In genomic region chr10:108300843-108301242, GRCm38 (mm10) we compare ENCODE assay signal across 8 mouse cellular contexts. TPM values are rescaled to one million over a fixed set of nuclear protein-coding genes. Genes with fewer than 3 reads are reported as not detected.
A peak's percentile ranks its signal among the peaks of the same experiment; 100 is the strongest.
DNase-seq lines count a peak whose midpoint lies in the region; ATAC-seq and TF ChIP-seq lines count a peak whose summit lies in the region.

No protein-coding gene starts in this region.

- ATAC-seq in hindbrain, embryonic 11.5 days (ENCODE audit: low FRiP score) = peak; percentile 85
- ATAC-seq in lung, postnatal 0 days = peak; percentile 80

- no peak overlapping the region for H3K4me2 ChIP-seq in hindbrain, embryonic 11.5 days (replicated peaks; ENCODE audit: low read depth, low read length)
- H3K4me2 ChIP-seq in lung, postnatal 0 days (replicated peaks; ENCODE audit: low read depth, low read length) = peak overlapping the region; percentile 28

- no peak overlapping the region for H3K4me3 ChIP-seq in hindbrain, embryonic 11.5 days (ENCODE audit: low read depth, low read length)
- H3K4me3 ChIP-seq in lung, postnatal 0 days (ENCODE audit: low read depth, low read length) = no peak overlapping the region

- TF ChIP-seq CTCF in lung, postnatal 0 days (IDR thresholded peaks at IDR 0.05) = peak; percentile 85

- no peak overlapping the region for H3K27ac ChIP-seq in hindbrain, embryonic 11.5 days (ENCODE audit: low read depth, low read length)
- H3K27ac ChIP-seq in lung, postnatal 0 days (ENCODE audit: low read length) = no peak overlapping the region

- no peaks in the 10 kb centered on the region for H3K36me3 ChIP-seq in hindbrain, embryonic 11.5 days (ENCODE audit: control insufficient read depth, insufficient read depth, low read length)
- no peaks in the 10 kb centered on the region for H3K36me3 ChIP-seq in lung, postnatal 0 days (ENCODE audit: insufficient read depth, low read length)

- TF ChIP-seq EP300 in lung, postnatal 0 days (IDR thresholded peaks at IDR 0.05) = no peak

- H3K9ac ChIP-seq in hindbrain, embryonic 11.5 days (ENCODE audit: low read depth, low read length) = no peak overlapping the region
- H3K9ac ChIP-seq in lung, postnatal 0 days (replicated peaks; ENCODE audit: low read depth) = no peak overlapping the region

- H3K9me3 ChIP-seq in hindbrain, embryonic 11.5 days (ENCODE audit: control insufficient read depth, low read length) = no peaks in the 10 kb centered on the region
- H3K9me3 ChIP-seq in lung, postnatal 0 days (ENCODE audit: low read length) = no peaks in the 10 kb centered on the region

- 18% methylated on average over 19 of the region's 19 CpGs for WGBS in hindbrain, embryonic 11.5 days
- WGBS in lung, postnatal 0 days = 9% methylated on average over 19 of the region's 19 CpGs

- no peaks in the 10 kb centered on the region for H3K4me1 ChIP-seq in hindbrain, embryonic 11.5 days (replicated peaks; ENCODE audit: control insufficient read depth, insufficient read depth, low read length)
- no peaks in the 10 kb centered on the region for H3K4me1 ChIP-seq in lung, postnatal 0 days (ENCODE audit: insufficient read depth, low read depth, low read length)

- DNase-seq in Muller cell, postnatal 12 days (ENCODE audit: inconsistent ontology term) = peak; percentile 62
- peak; percentile 71 for DNase-seq in cerebellum, adult 9-11 months
- DNase-seq in frontal cortex, adult 2 months (ENCODE audit: extremely low spot score in 1 of 2, low spot score in 1 of 2) = peak; percentile 50 to 90
- peak; percentile 91 for DNase-seq in hindbrain, embryonic 11.5 days (ENCODE audit: low spot score)
- peak; percentile 51 for DNase-seq in layer of hippocampus, adult 9-11 months
- DNase-seq in lung, postnatal 0 days (ENCODE audit: low spot score) = peak; percentile 85
- peak; percentile 59 for DNase-seq in ovary, postnatal 14 days (ENCODE audit: low spot score)
- DNase-seq in thymus, postnatal 10 days (ENCODE audit: low spot score in 2 of 2) = peak; percentile 20 to 73

- no peaks in the 10 kb centered on the region for H3K27me3 ChIP-seq in hindbrain, embryonic 11.5 days (ENCODE audit: control insufficient read depth, insufficient read depth, low read length)
- H3K27me3 ChIP-seq in lung, postnatal 0 days (replicated peaks; ENCODE audit: insufficient read depth, low read length) = no peaks in the 10 kb centered on the region

RNA-seq across cellular contexts. Expression of gene Pawr, which starts 31.1 kb away (rescaled TPM):
- 2.8 and 3.9 TPM in 2 replicates for polyA plus RNA-seq in frontal cortex, adult 2 months (2012; rRNA removed)
- polyA plus RNA-seq in hindbrain, embryonic 11.5 days (2014; fragmentation: Nextera tagmentation; extraction: Ambion mirVana) = 13.0 and 13.1 TPM in 2 replicates
- polyA plus RNA-seq in lung, postnatal 0 days (2015; fragmentation: Nextera tagmentation; extraction: Ambion mirVana) = 15.3 and 19.6 TPM in 2 replicates
